Mouse (Mus musculus) forebrain, embryonic 11.5 days (tissue): Measurements from ENCODE around the gene Lrrc56. TPM values are rescaled to one million over a fixed set of nuclear protein-coding genes. Genes with fewer than 3 reads are reported as not detected.
A peak's percentile ranks its signal among the peaks of the same experiment; 100 is the strongest.

ENCODE experiments used
- ATAC-seq: fragments of 200-750 bp; cut with Nextera tagmentation; replicated peaks from 2 replicates; pipeline ENCODE4 v1.8.0; 2017; ENCODE audit warnings: moderate TSS enrichment; ENCODE audit not compliant: low FRiP score
- DNase-seq: peaks from one replicate; pipeline ENCODE4 v3.0.0-alpha.2; 2017; ENCODE audit warnings: low spot score
- H3K27ac ChIP-seq: fragments of 300-500 bp; sonication (generic); 2 replicates; pipeline ENCODE4 v1.5.1; 2014; ENCODE audit warnings: low read depth, low read length
- H3K27me3 ChIP-seq: fragments of 300-500 bp; sonication (generic); 2 replicates; pipeline ENCODE4 v1.6.1; 2014; ENCODE audit warnings: mild to moderate bottlenecking, low read length, mixed read lengths; ENCODE audit not compliant: control insufficient read depth, insufficient read depth
- H3K36me3 ChIP-seq: fragments of 300-500 bp; sonication (generic); 2 replicates; pipeline ENCODE4 v1.6.1; 2014; ENCODE audit warnings: mild to moderate bottlenecking, low read length, moderate library complexity, mixed read lengths; ENCODE audit not compliant: control insufficient read depth, insufficient read depth
- H3K4me1 ChIP-seq: fragments of 300-500 bp; sonication (generic); replicated peaks from 2 replicates; pipeline ENCODE4 v1.6.1; 2014; ENCODE audit warnings: low read length, mixed read lengths; ENCODE audit not compliant: control insufficient read depth, insufficient read depth
- H3K4me2 ChIP-seq: fragments of 300-500 bp; sonication (generic); 2 replicates; pipeline ENCODE4 v1.6.1; 2014; ENCODE audit warnings: low read depth, mild to moderate bottlenecking, low read length, moderate library complexity, mixed read lengths; ENCODE audit not compliant: severe bottlenecking
- H3K4me3 ChIP-seq: fragments of 300-500 bp; sonication (generic); 2 replicates; pipeline ENCODE4 v1.5.1; 2014; ENCODE audit warnings: low read depth, low read length
- H3K9ac ChIP-seq: fragments of 300-500 bp; sonication (generic); 2 replicates; pipeline ENCODE4 v1.6.1; 2014; ENCODE audit warnings: low read length
- H3K9me3 ChIP-seq: fragments of 300-500 bp; sonication (generic); 2 replicates; pipeline ENCODE4 v1.6.1; 2016; ENCODE audit warnings: low read length, mixed read lengths; ENCODE audit not compliant: control insufficient read depth
- WGBS: fragments of 180-500 bp; shearing (Covaris S2); extraction: QIAGEN DNeasy Blood & Tissue Kit; methylation state at CpG from one replicate; pipeline ENCODE4 v1.1.7; 2014; 5-methylcytosine and 5-hydroxymethylcytosine counted together
- polyA plus RNA-seq: library from polyadenylated mRNA; unstranded; fragments of >200 nt; fragmentation: Nextera tagmentation; extraction: Ambion mirVana; gene quantifications from 2 replicates; pipeline ENCODE4 v1.2.1, GENCODE M21; 2014

The Lrrc56 gene
- polyA plus RNA-seq, 1 experiment from 2014 or later = 14.0 TPM

DNA sequence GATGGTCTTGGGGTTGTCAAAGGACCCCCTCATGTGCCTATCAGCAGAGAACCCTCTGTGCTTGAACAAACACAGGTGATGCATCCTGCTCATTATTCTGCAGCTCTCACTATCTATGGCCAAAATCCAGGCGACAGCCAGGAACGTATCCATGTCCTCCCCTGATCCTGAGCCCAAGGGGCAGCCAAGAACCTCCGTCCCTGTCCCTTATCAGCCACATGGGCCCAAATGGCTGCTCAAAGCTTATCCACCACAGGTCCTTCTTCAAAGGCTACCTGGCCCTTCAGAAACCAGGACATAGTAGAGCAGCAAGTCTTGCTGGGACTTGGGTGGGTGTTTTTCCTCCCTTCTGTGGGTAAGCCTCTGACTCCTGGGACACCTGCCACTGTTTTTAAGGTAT lies 5.8 kb upstream of the Lrrc56 start:
- H3K4me3 ChIP-seq = no peak overlapping the region
- H3K9me3 ChIP-seq = no peaks in the 10 kb centered on the region
- no peaks in the 10 kb centered on the region for H3K27me3 ChIP-seq
- 75% methylated on average over 3 of the region's 3 CpGs for WGBS
- H3K36me3 ChIP-seq = 0 out of 2 replicates have a peak, but pooled peaks cover 2% of the 10 kb centered on the region
- H3K4me1 ChIP-seq = peaks cover 10% of the 10 kb centered on the region
- H3K4me2 ChIP-seq = no peak overlapping the region
- DNase-seq = no peak
- no peak for ATAC-seq
- H3K9ac ChIP-seq = no peak overlapping the region
- no peak overlapping the region for H3K27ac ChIP-seq

DNA sequence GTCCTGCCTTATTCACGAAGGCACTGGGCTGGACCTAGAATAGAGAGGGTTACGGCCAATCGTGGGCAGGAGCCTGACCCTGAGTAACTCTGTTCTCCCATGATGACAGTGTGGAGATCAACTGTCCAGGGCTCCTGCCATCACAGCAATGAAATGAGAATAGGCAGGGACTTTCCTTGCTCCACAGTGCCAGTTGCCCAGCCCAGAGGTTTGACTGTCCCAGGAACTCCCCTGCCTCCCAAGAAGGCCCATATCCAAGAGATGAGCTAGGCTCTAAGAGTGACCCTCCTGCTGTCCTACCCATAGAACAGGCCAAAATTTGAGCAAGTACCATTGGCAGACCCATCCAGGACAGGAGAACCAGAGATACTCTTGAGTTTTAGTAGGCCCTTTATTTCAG lies 5.2 kb upstream of the Lrrc56 start:
- 91% methylated on average over 3 of the region's 3 CpGs for WGBS
- Histone ChIP-seq H3K9me3 (no peaks in the 10 kb centered on the region), H3K27me3 (no peaks in the 10 kb centered on the region), H3K9ac (no peak overlapping the region), H3K27ac (no peak overlapping the region), H3K4me1 (peaks cover 10% of the 10 kb centered on the region), H3K4me3 (no peak overlapping the region), H3K4me2 (no peak overlapping the region), H3K36me3 (0 out of 2 replicates have a peak, but pooled peaks cover 2% of the 10 kb centered on the region)
- ATAC-seq (no peak), DNase-seq (no peak)

DNA sequence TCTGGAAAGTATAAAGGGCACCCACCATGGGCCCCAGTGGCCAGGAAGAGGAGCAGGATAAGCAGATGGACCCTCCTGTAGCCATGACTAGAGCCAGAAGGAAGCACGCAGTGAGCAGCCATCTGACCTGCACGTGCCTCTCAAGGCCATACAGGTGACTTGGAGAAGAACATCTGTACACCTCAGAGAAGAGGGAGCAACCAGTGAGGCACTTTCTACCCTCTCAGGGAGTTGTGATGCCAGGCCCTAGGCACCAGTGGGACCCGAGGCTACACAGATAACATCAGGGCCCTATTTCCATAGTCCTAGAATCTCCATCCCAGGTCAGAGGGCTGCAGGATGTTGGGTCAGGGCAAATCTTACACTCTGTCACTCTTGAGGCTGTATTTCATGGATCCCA lies 3.7 kb upstream of the Lrrc56 start:
- no peak for DNase-seq
- no peak overlapping the region for H3K27ac ChIP-seq
- no peaks in the 10 kb centered on the region for H3K27me3 ChIP-seq
- no peak overlapping the region for H3K4me3 ChIP-seq
- H3K9me3 ChIP-seq = no peaks in the 10 kb centered on the region
- 0 out of 2 replicates have a peak, but pooled peaks cover 2% of the 10 kb centered on the region for H3K36me3 ChIP-seq
- H3K9ac ChIP-seq = no peak overlapping the region
- ATAC-seq = no peak
- no peak overlapping the region for H3K4me2 ChIP-seq
- H3K4me1 ChIP-seq = peaks cover 10% of the 10 kb centered on the region
- WGBS = 86% methylated on average over 3 of the region's 3 CpGs

DNA sequence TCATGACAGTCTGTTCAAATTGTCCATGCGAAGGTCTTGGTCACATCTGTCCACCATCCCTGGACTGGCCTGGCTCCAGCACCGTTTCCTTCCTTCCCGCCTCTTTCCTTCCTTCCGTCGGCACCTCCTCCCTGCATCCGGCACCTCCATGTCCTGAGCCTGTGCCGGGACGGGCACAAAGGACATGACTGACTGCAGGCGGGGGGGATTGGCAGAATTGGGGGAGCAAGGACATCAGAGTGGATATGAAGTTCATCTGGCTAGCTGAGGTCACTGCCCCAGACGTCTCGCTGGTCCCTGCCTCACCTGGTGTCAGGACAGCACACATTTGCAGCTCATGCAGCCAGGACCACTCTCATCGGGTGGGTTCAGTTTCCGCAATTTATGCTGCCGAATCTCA lies 2.9 kb upstream of the Lrrc56 start:
- Histone ChIP-seq H3K27ac (no peak overlapping the region), H3K4me1 (peaks cover 10% of the 10 kb centered on the region), H3K9ac (no peak overlapping the region), H3K4me2 (no peak overlapping the region), H3K27me3 (no peaks in the 10 kb centered on the region), H3K4me3 (no peak overlapping the region), H3K9me3 (no peaks in the 10 kb centered on the region), H3K36me3 (0 out of 2 replicates have a peak, but pooled peaks cover 2% of the 10 kb centered on the region)
- DNase-seq (no peak), ATAC-seq (no peak)
- 91% methylated on average over 14 of the region's 14 CpGs for WGBS

DNA sequence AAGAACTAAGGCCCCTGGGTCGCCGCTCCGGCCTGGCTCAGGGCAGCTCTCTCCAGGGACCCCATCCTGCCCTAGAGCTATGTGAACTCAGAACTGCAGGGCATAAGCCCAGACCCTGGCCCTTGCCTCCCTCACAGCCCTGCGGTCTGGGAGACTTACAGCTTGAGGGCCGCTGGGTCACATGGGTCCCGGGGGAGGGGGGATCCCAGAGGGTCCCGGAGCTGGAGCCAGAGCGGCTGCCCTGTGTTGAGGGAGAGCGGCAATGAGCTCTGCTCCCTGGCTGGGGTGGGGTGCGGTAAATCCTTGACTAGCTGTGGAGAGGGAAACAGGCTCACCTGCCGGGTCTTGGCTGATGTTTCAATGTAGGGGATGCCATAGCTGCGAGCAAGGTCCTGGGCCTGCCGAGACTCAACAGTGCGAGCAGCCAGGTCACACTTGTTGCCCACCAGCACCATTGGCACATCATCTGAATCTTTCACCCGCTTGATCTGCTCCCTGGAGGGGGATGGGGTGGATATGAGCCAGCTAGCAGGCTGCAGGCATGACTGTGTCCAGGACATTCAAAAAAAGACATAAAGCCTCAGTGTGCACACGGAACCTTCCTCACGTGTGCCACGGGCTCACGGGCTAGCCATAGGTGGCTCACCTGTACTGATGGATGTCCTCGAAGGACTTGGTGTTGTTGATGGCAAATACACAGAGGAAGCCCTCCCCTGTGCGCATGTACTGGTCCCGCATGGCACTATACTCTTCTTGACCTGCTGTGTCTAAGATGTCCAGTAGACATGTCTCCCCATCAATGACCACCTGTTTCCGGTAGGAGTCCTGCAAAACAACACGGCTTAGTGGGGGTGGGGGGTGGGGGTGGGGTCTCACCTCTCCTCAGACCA lies 1.9 kb upstream of the Lrrc56 start:
- Histone ChIP-seq H3K36me3 (0 out of 2 replicates have a peak, but pooled peaks cover 2% of the 10 kb centered on the region), H3K9me3 (no peaks in the 10 kb centered on the region), H3K27me3 (no peaks in the 10 kb centered on the region), H3K4me2 (peak overlapping the region; percentile 97; the same call in 1 of the 2 replicates), H3K4me1 (peaks cover 10% of the 10 kb centered on the region), H3K27ac (no peak overlapping the region), H3K9ac (no peak overlapping the region; the same call in 1 of the 2 replicates), H3K4me3 (no peak overlapping the region; the same call in 1 of the 2 replicates)
- WGBS = 91% methylated on average over 24 of the region's 24 CpGs
- no peak for DNase-seq
- ATAC-seq = no peak

DNA sequence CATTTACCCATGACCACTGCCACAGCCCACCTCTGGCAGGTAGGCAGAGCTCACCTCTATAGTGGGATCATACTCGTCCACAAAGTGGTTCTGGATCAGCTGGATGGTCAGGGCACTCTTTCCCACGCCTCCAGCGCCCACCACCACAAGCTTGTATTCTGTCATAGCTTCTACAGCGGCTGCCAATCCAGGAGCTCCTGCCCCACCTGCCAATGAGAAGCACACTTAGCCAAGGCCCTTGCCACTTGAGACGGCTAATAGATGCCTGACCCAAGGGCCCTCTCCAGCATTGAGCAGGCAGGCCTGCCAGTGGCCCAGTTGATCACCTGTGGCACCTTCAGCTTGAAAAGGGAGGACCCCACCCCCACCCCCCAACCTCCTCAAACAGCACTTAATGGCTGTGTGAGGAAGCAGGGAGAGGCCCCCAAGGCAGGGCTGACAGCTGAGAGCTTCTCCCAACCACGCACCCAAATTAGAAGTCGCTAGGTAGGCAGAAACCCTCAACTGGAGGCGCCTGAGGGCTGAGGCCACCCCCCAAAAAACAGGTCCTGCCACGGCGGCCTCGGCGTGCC lies 1.1 kb upstream of the Lrrc56 start:
- H3K4me1 ChIP-seq = peaks cover 10% of the 10 kb centered on the region
- peak overlapping the region; percentile 85 for H3K4me3 ChIP-seq
- 29% methylated on average over 12 of the region's 12 CpGs for WGBS
- no peaks in the 10 kb centered on the region for H3K9me3 ChIP-seq
- DNase-seq (no peak), ATAC-seq (no peak)
- 0 out of 2 replicates have a peak, but pooled peaks cover 2% of the 10 kb centered on the region for H3K36me3 ChIP-seq
- peak overlapping the region; percentile 93 for H3K9ac ChIP-seq
- no peaks in the 10 kb centered on the region for H3K27me3 ChIP-seq
- no peak overlapping the region for H3K27ac ChIP-seq
- peak overlapping the region; percentile 97 for H3K4me2 ChIP-seq

DNA sequence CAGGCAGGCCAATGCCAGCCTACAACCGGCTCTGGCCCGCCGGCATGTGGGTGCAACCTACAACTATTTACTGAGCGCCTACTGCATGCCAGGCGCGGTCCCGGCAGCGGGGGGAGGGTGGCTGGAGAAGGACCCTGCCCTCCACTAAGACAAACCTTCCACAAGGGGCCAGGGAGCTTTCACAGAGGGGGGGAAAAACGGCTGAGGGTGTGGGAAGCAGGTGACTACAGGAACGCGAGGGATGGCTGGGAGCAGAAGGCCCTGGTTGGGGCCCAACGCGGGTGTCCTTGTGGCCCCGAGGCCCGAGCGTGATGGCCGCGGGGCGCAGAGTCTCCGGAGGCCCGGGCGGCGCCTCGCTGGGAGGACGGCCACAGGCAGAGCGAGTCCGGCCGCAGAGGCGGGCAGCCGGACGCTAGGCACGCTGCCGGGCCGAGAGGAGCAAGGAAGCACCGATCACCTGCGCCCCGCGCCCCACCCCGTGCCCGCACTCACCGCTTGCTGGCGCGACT lies 555 bp upstream of the Lrrc56 start:
- Histone ChIP-seq H3K4me3 (peak overlapping the region; percentile 85), H3K9ac (peak overlapping the region; percentile 93), H3K36me3 (0 out of 2 replicates have a peak, but pooled peaks cover 2% of the 10 kb centered on the region), H3K9me3 (no peaks in the 10 kb centered on the region), H3K4me2 (peak overlapping the region; percentile 97), H3K4me1 (peaks cover 10% of the 10 kb centered on the region), H3K27me3 (no peaks in the 10 kb centered on the region), H3K27ac (peak overlapping the region; percentile 71; the same call in 1 of the 2 replicates)
- 0% methylated on average over 34 of the region's 43 CpGs for WGBS
- ATAC-seq (no peak; the same call in 1 of the 2 replicates), DNase-seq (no peak)

DNA sequence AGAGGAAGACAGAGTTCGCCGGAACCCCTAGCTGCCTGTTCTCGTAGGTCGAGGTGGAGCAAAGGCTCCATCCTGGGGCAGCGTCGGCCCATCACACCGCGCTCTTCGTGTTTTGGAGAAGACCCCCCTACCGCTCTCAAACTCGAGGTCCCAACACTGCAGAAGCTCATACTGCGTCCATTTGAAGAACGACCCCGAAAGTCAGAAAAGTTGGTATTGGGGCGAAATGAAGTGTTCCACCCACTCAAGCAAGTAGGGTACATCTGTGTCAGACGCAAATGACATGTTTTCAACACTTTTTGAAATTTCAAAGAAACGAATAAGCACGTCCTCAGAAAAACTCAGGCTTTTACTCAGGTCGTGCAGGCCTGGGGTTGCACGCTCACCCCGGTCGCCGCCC lies 452 bp downstream of the Lrrc56 start:
- Histone ChIP-seq H3K27ac (peak overlapping the region; percentile 64), H3K27me3 (no peaks in the 10 kb centered on the region), H3K4me1 (peaks cover 10% of the 10 kb centered on the region), H3K36me3 (0 out of 2 replicates have a peak, but pooled peaks cover 2% of the 10 kb centered on the region), H3K9ac (peak overlapping the region; percentile 55), H3K9me3 (no peaks in the 10 kb centered on the region), H3K4me2 (peak overlapping the region; percentile 97), H3K4me3 (peak overlapping the region; percentile 85)
- DNase-seq (no peak), ATAC-seq (no peak)
- WGBS = under 1% methylated on average over 23 of the region's 23 CpGs
